Mouse (Mus musculus) heart, adult 2 months (tissue): ENCODE measurements around the gene Pnp2.

Experiments
- CTCF ChIP-seq: fragments of 200-600 bp; IDR thresholded peaks from 2 replicates; pipeline ENCODE4 v1.8.1; 2022; ENCODE audit warnings: antibody characterized with exemption, mild to moderate bottlenecking, moderate library complexity
- EP300 ChIP-seq: fragments of 200-500 bp; IDR thresholded peaks from 2 replicates; pipeline ENCODE4 v1.6.1; 2011; ENCODE audit warnings: low read depth, low read length, control low read depth; ENCODE audit not compliant: insufficient read depth
- POLR2A ChIP-seq: fragments of 200-500 bp; IDR thresholded peaks from 2 replicates; pipeline ENCODE4 v1.6.1; 2011; ENCODE audit warnings: mild to moderate bottlenecking, low read depth, low read length, control low read depth; ENCODE audit not compliant: insufficient read depth

DNA sequence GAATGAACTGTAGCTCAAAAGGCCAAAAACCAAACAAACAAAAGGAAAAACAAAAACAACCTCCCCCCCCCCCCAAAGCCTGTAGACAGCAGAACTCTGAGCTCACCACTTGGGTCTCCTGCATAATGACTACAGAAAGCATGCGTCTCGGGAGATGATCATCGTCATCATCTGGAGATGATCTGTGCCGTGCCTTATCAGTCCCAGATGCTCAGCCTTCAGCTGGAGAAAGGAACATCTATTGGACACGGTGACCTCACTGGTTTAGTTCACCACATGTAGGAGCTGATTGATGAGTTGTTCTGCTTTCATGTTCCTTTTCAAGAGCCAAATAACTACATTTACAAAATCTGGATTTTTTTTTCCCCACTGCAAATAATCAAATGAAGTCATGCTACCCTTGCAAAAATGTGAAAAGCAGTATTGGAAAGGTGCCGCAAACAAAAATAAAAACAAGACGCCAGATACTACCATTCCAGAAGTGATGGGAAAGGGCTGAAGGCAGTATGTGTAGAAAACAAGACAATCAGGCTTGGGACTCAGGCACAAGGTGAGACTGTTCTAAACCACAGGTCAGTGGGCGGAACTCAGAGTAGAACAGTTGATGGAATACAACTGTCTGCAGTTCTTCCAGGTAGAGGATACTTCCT lies 51.5 kb downstream of the Pnp2 start, which contains the start of gene Rnase10:
- TF ChIP-seq POLR2A: no peak
- TF ChIP-seq EP300: no peak
- TF ChIP-seq CTCF: no peak
